Mouse (Mus musculus) liver, adult 2 months (tissue): ENCODE data around the gene 4931440F15Rik. TPM values are rescaled to one million over a fixed set of nuclear protein-coding genes. Genes with fewer than 3 reads are reported as not detected.
"Not testable (repeated sequence)": the region's sequence is repeated elsewhere in the genome, so short reads cannot be mapped to it uniquely, and the experiment has no call there.

ENCODE experiments used
- DNase-seq: peaks from one replicate; pipeline ENCODE4 v3.0.0-alpha.2; 2011; ENCODE audit warnings: low read depth, low spot score; ENCODE audit errors: extremely low read depth
- H3K27ac ChIP-seq: fragments of 200-500 bp; replicated peaks from 2 replicates; pipeline ENCODE4 v1.5.1; 2012; ENCODE audit warnings: low read depth, mild to moderate bottlenecking, control low read depth, inconsistent platforms, low read length; ENCODE audit not compliant: insufficient read depth
- H3K27me3 ChIP-seq: fragments of 200-500 bp; 2 replicates; pipeline ENCODE4 v1.6.1; 2012; ENCODE audit warnings: mild to moderate bottlenecking, moderate library complexity, low read length, inconsistent platforms; ENCODE audit not compliant: control insufficient read depth, insufficient read depth
- H3K36me3 ChIP-seq: fragments of 200-500 bp; 2 replicates; pipeline ENCODE4 v1.6.1; 2012; ENCODE audit warnings: low read length, inconsistent platforms; ENCODE audit not compliant: control insufficient read depth, insufficient read depth
- H3K4me1 ChIP-seq: fragments of 200-500 bp; 2 replicates; pipeline ENCODE4 v1.6.1; 2011; ENCODE audit warnings: low read length; ENCODE audit not compliant: control insufficient read depth, insufficient read depth
- H3K4me3 ChIP-seq: fragments of 200-500 bp; 2 replicates; pipeline ENCODE4 v1.5.1; 2011; ENCODE audit warnings: low read depth, mild to moderate bottlenecking, control low read depth, low read length, moderate library complexity; ENCODE audit not compliant: insufficient read depth
- H3K79me2 ChIP-seq: fragments of 200-500 bp; 2 replicates; pipeline ENCODE4 v1.6.1; 2012; ENCODE audit warnings: inconsistent platforms, mild to moderate bottlenecking, low read length, moderate library complexity; ENCODE audit not compliant: control insufficient read depth, insufficient read depth
- H3K9ac ChIP-seq: fragments of 200-500 bp; 2 replicates; pipeline ENCODE4 v1.6.1; 2012; ENCODE audit warnings: low read depth, mild to moderate bottlenecking, control low read depth, inconsistent platforms, low read length
- CTCF ChIP-seq: fragments of 200-500 bp; IDR thresholded peaks from 2 replicates; pipeline ENCODE4 v1.5.1; 2011; ENCODE audit warnings: low read depth, low read length, control low read depth
- POLR2A ChIP-seq: fragments of 200-500 bp; IDR thresholded peaks from 2 replicates; pipeline ENCODE4 v1.6.1; 2011; ENCODE audit warnings: low read length, control low read depth; ENCODE audit not compliant: insufficient read depth; ENCODE audit errors: extremely low read depth
- WGBS: fragments of 180-500 bp; shearing (Covaris S2); methylation state at CpG from one replicate; pipeline ENCODE4 v1.1.7; 2018; 5-methylcytosine and 5-hydroxymethylcytosine counted together
- polyA plus RNA-seq: library from polyadenylated mRNA; depleted of rRNA; stranded (reverse); fragments of >200 nt; gene quantifications from 2 replicates; pipeline ENCODE4 v1.2.3, GENCODE M21; 2012; rRNA removed
- total RNA-seq: library from RNA; depleted of rRNA; stranded (reverse); fragments of >200 nt; gene quantifications from 2 replicates; pipeline ENCODE4 v1.2.3, GENCODE M21; 2014; rRNA removed

Gene 4931440F15Rik
- total RNA-seq (under 0.01 and 0.09 TPM in 2 replicates), polyA plus RNA-seq (not detected in 2 replicates)

- not testable (repeated sequence) for H3K4me1 ChIP-seq, H3K27ac ChIP-seq, H3K79me2 ChIP-seq, H3K4me3 ChIP-seq, H3K36me3 ChIP-seq, H3K9ac ChIP-seq, DNase-seq
- WGBS = 28% methylated on average over 21 of the region's 21 CpGs
- peaks cover 12% of the 10 kb centered on the region for H3K27me3 ChIP-seq
Observed at GRCm38 (mm10) chr11:29825271-29825718, at the start of gene 4931440F15Rik. 4931440F15Rik (minus strand) TSS chr11:29825668.

- not testable (repeated sequence) for H3K79me2 ChIP-seq, H3K4me3 ChIP-seq, H3K4me1 ChIP-seq, H3K27me3 ChIP-seq, H3K9ac ChIP-seq, H3K36me3 ChIP-seq, H3K27ac ChIP-seq
- WGBS = 86% methylated on average over 1 of the region's 1 CpGs
- peak; percentile 10 for DNase-seq
Observed at GRCm38 (mm10) chr11:29874781-29875180, 49.3 kb upstream of the 4931440F15Rik start.

GRCm38 (mm10) chr11:29870174-29870573, 44.7 kb upstream of the 4931440F15Rik start:
- Histone ChIP-seq H3K9ac (no peak overlapping the region), H3K36me3 (no peaks in the 10 kb centered on the region), H3K79me2 (no peaks in the 10 kb centered on the region), H3K27ac (no peak overlapping the region), H3K4me1 (no peaks in the 10 kb centered on the region), H3K4me3 (no peak overlapping the region), H3K27me3 (no peaks in the 10 kb centered on the region)
- WGBS = 87% methylated on average over 2 of the region's 2 CpGs
- TF ChIP-seq POLR2A = no peak
- TF ChIP-seq CTCF = no peak
- peak; percentile 15 for DNase-seq

- DNase-seq = peak; percentile 14
Observed at GRCm38 (mm10) chr11:29864269-29864668, 38.8 kb upstream of the 4931440F15Rik start.

GRCm38 (mm10) chr11:29861750-29862397, 36.4 kb upstream of the 4931440F15Rik start:
- Histone ChIP-seq H3K4me1 (peaks cover 2% of the 10 kb centered on the region; the same call in 1 of the 2 replicates), H3K79me2 (no peaks in the 10 kb centered on the region), H3K27ac (no peak overlapping the region), H3K4me3 (no peak overlapping the region), H3K27me3 (no peaks in the 10 kb centered on the region), H3K36me3 (no peaks in the 10 kb centered on the region), H3K9ac (no peak overlapping the region)
- TF ChIP-seq CTCF (peak; percentile 38), POLR2A (no peak)
- DNase-seq = peak; percentile 17
- 53% methylated on average over 2 of the region's 2 CpGs for WGBS

More at GRCm38 (mm10) chr11:29864269-29864668, 38.8 kb upstream of the 4931440F15Rik start:
- Histone ChIP-seq H3K79me2 (no peaks in the 10 kb centered on the region), H3K27me3 (no peaks in the 10 kb centered on the region), H3K9ac (no peak overlapping the region), H3K27ac (no peak overlapping the region), H3K4me3 (no peak overlapping the region), H3K36me3 (no peaks in the 10 kb centered on the region), H3K4me1 (peaks cover 2% of the 10 kb centered on the region; the same call in 1 of the 2 replicates)
- TF ChIP-seq POLR2A (no peak), CTCF (no peak)

- no peak overlapping the region for H3K9ac ChIP-seq
- no peak overlapping the region for H3K27ac ChIP-seq
- H3K79me2 ChIP-seq = no peaks in the 10 kb centered on the region
- no peaks in the 10 kb centered on the region for H3K36me3 ChIP-seq
- DNase-seq = no peak
- 87% methylated on average over 2 of the region's 2 CpGs for WGBS
- no peak overlapping the region for H3K4me3 ChIP-seq
- TF ChIP-seq POLR2A (no peak), CTCF (no peak)
- H3K27me3 ChIP-seq = no peaks in the 10 kb centered on the region
- peaks cover 2% of the 10 kb centered on the region; the same call in 1 of the 2 replicates for H3K4me1 ChIP-seq
Observed at GRCm38 (mm10) chr11:29861040-29861439, 35.6 kb upstream of the 4931440F15Rik start.
